Mouse (Mus musculus) intestine, postnatal 0 days (tissue): ENCODE measurements around the gene Hes2. TPM values are rescaled to one million over a fixed set of nuclear protein-coding genes. Genes with fewer than 3 reads are reported as not detected.
A peak's percentile ranks its signal among the peaks of the same experiment; 100 is the strongest.

Experiments used
- ATAC-seq: fragments of 200-750 bp; cut with Nextera tagmentation; 2 replicates; pipeline ENCODE4 v1.8.0; 2017; ENCODE audit warnings: mild to moderate bottlenecking, moderate TSS enrichment, moderate library complexity
- H3K27ac ChIP-seq: fragments of 300-500 bp; sonication (generic); 2 replicates; pipeline ENCODE4 v1.5.1; 2014; ENCODE audit warnings: mild to moderate bottlenecking, low read depth, low read length, moderate library complexity
- H3K27me3 ChIP-seq: fragments of 300-500 bp; sonication (generic); replicated peaks from 2 replicates; pipeline ENCODE4 v1.6.1; 2014; ENCODE audit warnings: low read length, mixed read lengths; ENCODE audit not compliant: control insufficient read depth, insufficient read depth
- H3K36me3 ChIP-seq: fragments of 300-500 bp; sonication (generic); 2 replicates; pipeline ENCODE4 v1.6.1; 2014; ENCODE audit warnings: mild to moderate bottlenecking, moderate library complexity; ENCODE audit not compliant: control insufficient read depth, insufficient read depth
- H3K4me1 ChIP-seq: fragments of 300-500 bp; sonication (generic); replicated peaks from 2 replicates; pipeline ENCODE4 v1.6.1; 2014; ENCODE audit warnings: antibody characterized with exemption, low read length, mixed read lengths; ENCODE audit not compliant: control insufficient read depth, insufficient read depth
- H3K4me2 ChIP-seq: fragments of 300-500 bp; sonication (generic); replicated peaks from 2 replicates; pipeline ENCODE4 v1.6.1; 2014; ENCODE audit warnings: low read depth, mild to moderate bottlenecking, moderate library complexity
- H3K4me3 ChIP-seq: fragments of 300-500 bp; sonication (generic); 2 replicates; pipeline ENCODE4 v1.5.1; 2014; ENCODE audit warnings: low read depth, low read length
- H3K9ac ChIP-seq: fragments of 300-500 bp; sonication (generic); 2 replicates; pipeline ENCODE4 v1.6.1; 2014; ENCODE audit warnings: mild to moderate bottlenecking, low read depth, low read length
- H3K9me3 ChIP-seq: fragments of 300-500 bp; sonication (generic); 2 replicates; pipeline ENCODE4 v1.6.1; 2016; ENCODE audit warnings: mixed run types; ENCODE audit not compliant: control insufficient read depth
- CTCF ChIP-seq: sonication (generic); IDR thresholded peaks from 2 replicates; pipeline ENCODE4 v1.5.1; 2016; ENCODE audit warnings: low read depth, mild to moderate bottlenecking, control low read depth, antibody characterized with exemption, moderate library complexity
- WGBS: fragments of 180-500 bp; shearing (Covaris S2); extraction: QIAGEN DNeasy Blood & Tissue Kit; methylation state at CpG from one replicate; pipeline ENCODE4 v1.1.7; 2014; 5-methylcytosine and 5-hydroxymethylcytosine counted together
- polyA plus RNA-seq: library from polyadenylated mRNA; unstranded; fragments of >200 nt; fragmentation: Nextera tagmentation; extraction: Ambion mirVana; gene quantifications from 2 replicates; pipeline ENCODE4 v1.2.1, GENCODE M21; 2015

Hes2 gene
- polyA plus RNA-seq, 1 experiment from 2014 or later, result 8.6 TPM

- ATAC-seq, result peak; percentile 66
- H3K27me3 ChIP-seq, result peaks cover 51% of the 10 kb centered on the region
- H3K36me3 ChIP-seq, result peaks cover 6% of the 10 kb centered on the region; the same call in 1 of the 2 replicates
- TF ChIP-seq CTCF, result peak; percentile 70
- H3K27ac ChIP-seq, result peak overlapping the region; percentile 75
- H3K9ac ChIP-seq, result peak overlapping the region; percentile 57
- H3K4me2 ChIP-seq, result peak overlapping the region; percentile 89
- H3K4me3 ChIP-seq, result peak overlapping the region; percentile 55
- H3K4me1 ChIP-seq, result no peaks in the 10 kb centered on the region; the same call in none of the 2 replicates
- under 1% methylated on average over 82 of the region's 85 CpGs for WGBS
- H3K9me3 ChIP-seq, result no peaks in the 10 kb centered on the region
Measured at GRCm38 (mm10) chr4:152130771-152131653, 27.7 kb upstream of the Hes2 start.

GRCm38 (mm10) chr4:152131809-152132771 lies 26.6 kb upstream of the Hes2 start:
- TF ChIP-seq CTCF, result no peak
- Histone ChIP-seq H3K27ac (peak overlapping the region; percentile 75), H3K4me1 (no peaks in the 10 kb centered on the region; the same call in none of the 2 replicates), H3K9me3 (no peaks in the 10 kb centered on the region), H3K36me3 (no peaks in the 10 kb centered on the region), H3K4me2 (peak overlapping the region; percentile 89), H3K4me3 (peak overlapping the region; percentile 55), H3K9ac (peak overlapping the region; percentile 57; the same call in 1 of the 2 replicates), H3K27me3 (peaks cover 44% of the 10 kb centered on the region; the same call in 1 of the 2 replicates)
- peak; percentile 17 for ATAC-seq
- WGBS, result 10% methylated on average over 50 of the region's 50 CpGs

GRCm38 (mm10) chr4:152132772-152133169 lies 25.9 kb upstream of the Hes2 start:
- Histone ChIP-seq H3K27ac (0 out of 2 replicates have a peak overlapping the region, but pooled peaks have one; percentile 21), H3K36me3 (no peaks in the 10 kb centered on the region), H3K9ac (no peak overlapping the region), H3K9me3 (no peaks in the 10 kb centered on the region), H3K4me1 (no peaks in the 10 kb centered on the region; the same call in none of the 2 replicates), H3K27me3 (peaks cover 37% of the 10 kb centered on the region; the same call in 1 of the 2 replicates), H3K4me2 (peak overlapping the region; percentile 89), H3K4me3 (peak overlapping the region; percentile 55; the same call in 1 of the 2 replicates)
- WGBS, result 20% methylated on average over 10 of the region's 10 CpGs
- ATAC-seq, result peak; percentile 15
- TF ChIP-seq CTCF, result peak; percentile 56

- no peak overlapping the region for H3K27ac ChIP-seq
- no peaks in the 10 kb centered on the region for H3K9me3 ChIP-seq
- H3K36me3 ChIP-seq, result no peaks in the 10 kb centered on the region
- ATAC-seq, result no peak
- H3K9ac ChIP-seq, result no peak overlapping the region
- peaks cover 33% of the 10 kb centered on the region; the same call in 1 of the 2 replicates for H3K27me3 ChIP-seq
- H3K4me2 ChIP-seq, result no peak overlapping the region
- H3K4me1 ChIP-seq, result no peaks in the 10 kb centered on the region; the same call in none of the 2 replicates
- H3K4me3 ChIP-seq, result no peak overlapping the region
- WGBS, result 67% methylated on average over 5 of the region's 5 CpGs
- no peak for TF ChIP-seq CTCF
Measured at GRCm38 (mm10) chr4:152133213-152133612, 25.5 kb upstream of the Hes2 start.

- H3K4me3 ChIP-seq, result no peak overlapping the region
- H3K27me3 ChIP-seq, result peaks cover 26% of the 10 kb centered on the region; the same call in 1 of the 2 replicates
- H3K4me1 ChIP-seq, result no peaks in the 10 kb centered on the region; the same call in none of the 2 replicates
- no peak overlapping the region for H3K9ac ChIP-seq
- no peak overlapping the region for H3K27ac ChIP-seq
- no peaks in the 10 kb centered on the region for H3K36me3 ChIP-seq
- ATAC-seq, result no peak
- H3K9me3 ChIP-seq, result no peaks in the 10 kb centered on the region
- TF ChIP-seq CTCF, result peak; percentile 85
- H3K4me2 ChIP-seq, result no peak overlapping the region
Measured at GRCm38 (mm10) chr4:152134507-152134906, 24.2 kb upstream of the Hes2 start.

- Histone ChIP-seq H3K36me3 (no peaks in the 10 kb centered on the region), H3K9ac (no peak overlapping the region), H3K4me1 (no peaks in the 10 kb centered on the region; the same call in none of the 2 replicates), H3K4me2 (no peak overlapping the region), H3K9me3 (no peaks in the 10 kb centered on the region), H3K27ac (no peak overlapping the region), H3K27me3 (peaks cover 24% of the 10 kb centered on the region; the same call in 1 of the 2 replicates), H3K4me3 (no peak overlapping the region)
- 62% methylated on average over 12 of the region's 12 CpGs for WGBS
- ATAC-seq, result no peak
- no peak for TF ChIP-seq CTCF
Measured at GRCm38 (mm10) chr4:152135363-152135762, 23.3 kb upstream of the Hes2 start.
